Mouse (Mus musculus) R1 (cell line): Measurements from ENCODE around the gene Hoxc5.

Source experiments
- DNase-seq: peaks from one replicate; pipeline ENCODE4 v3.0.0-alpha.2; 2018; ENCODE audit warnings: low read depth, low spot score

The Hoxc5 gene

GRCm38 (mm10) chr15:103011928-103012486 is 44.8 kb downstream of the Hoxc5 start:
- DNase-seq, result peak; percentile 40

- peak; percentile 70 for DNase-seq
These were observed 46.2 kb downstream of the Hoxc5 start for GRCm38 (mm10) chr15:103013238-103013984.

- DNase-seq, result peak; percentile 68
These were observed 47.1 kb downstream of the Hoxc5 start for GRCm38 (mm10) chr15:103014166-103015008.

- DNase-seq, result peak; percentile 53
These were observed 47.8 kb downstream of the Hoxc5 start for GRCm38 (mm10) chr15:103015009-103015399.

- DNase-seq, result peak; percentile 53
These were observed 48.3 kb downstream of the Hoxc5 start for GRCm38 (mm10) chr15:103015406-103016166.

- DNase-seq, result no peak
These were observed 51.4 kb downstream of the Hoxc5 start, which contains the start of gene Hoxc4 for GRCm38 (mm10) chr15:103018636-103019035. Gene Hoxc4 (plus strand): TSS chr15:103018934.

GRCm38 (mm10) chr15:103020899-103021418 is 53.7 kb downstream of the Hoxc5 start:
- no peak for DNase-seq

GRCm38 (mm10) chr15:103021544-103021943 is 54.3 kb downstream of the Hoxc5 start:
- DNase-seq, result no peak

- DNase-seq, result no peak
These were observed 56.9 kb downstream of the Hoxc5 start for GRCm38 (mm10) chr15:103024131-103024530.

GRCm38 (mm10) chr15:103027266-103028235 is 60.3 kb downstream of the Hoxc5 start:
- DNase-seq, result peak; percentile 53

- DNase-seq, result no peak
These were observed 61.8 kb downstream of the Hoxc5 start for GRCm38 (mm10) chr15:103028916-103029512.

- no peak for DNase-seq
These were observed 62.9 kb downstream of the Hoxc5 start for GRCm38 (mm10) chr15:103030142-103030541.

GRCm38 (mm10) chr15:103032167-103032566 is 64.9 kb downstream of the Hoxc5 start:
- DNase-seq, result no peak

GRCm38 (mm10) chr15:103032646-103033575 is 65.7 kb downstream of the Hoxc5 start:
- no peak for DNase-seq

GRCm38 (mm10) chr15:103034043-103034806 is 67.0 kb downstream of the Hoxc5 start:
- DNase-seq, result peak; percentile 60

GRCm38 (mm10) chr15:103034807-103035547 is 67.7 kb downstream of the Hoxc5 start:
- DNase-seq, result peak; percentile 48

GRCm38 (mm10) chr15:103035548-103035881 is 68.3 kb downstream of the Hoxc5 start:
- no peak for DNase-seq
